Mouse (Mus musculus) intestine, embryonic 16.5 days (tissue): ENCODE results near the gene Spdye4a. TPM values are rescaled to one million over a fixed set of nuclear protein-coding genes. Genes with fewer than 3 reads are reported as not detected.

ENCODE experiments used
- ATAC-seq: fragments of 200-750 bp; cut with Nextera tagmentation; 2 replicates; pipeline ENCODE4 v1.8.0; 2017; ENCODE audit warnings: moderate TSS enrichment, moderate library complexity
- H3K27ac ChIP-seq: fragments of 300-500 bp; sonication (generic); 2 replicates; pipeline ENCODE4 v1.5.1; 2014; ENCODE audit warnings: mild to moderate bottlenecking, low read length
- H3K27me3 ChIP-seq: fragments of 300-500 bp; sonication (generic); replicated peaks from 2 replicates; pipeline ENCODE4 v1.6.1; 2014; ENCODE audit warnings: low read length, control low read depth, mixed read lengths; ENCODE audit not compliant: control insufficient read depth, insufficient read depth
- H3K36me3 ChIP-seq: fragments of 300-500 bp; sonication (generic); 2 replicates; pipeline ENCODE4 v1.6.1; 2014; ENCODE audit warnings: low read length, control low read depth; ENCODE audit not compliant: control insufficient read depth, insufficient read depth
- H3K4me1 ChIP-seq: fragments of 300-500 bp; sonication (generic); 2 replicates; pipeline ENCODE4 v1.6.1; 2014; ENCODE audit warnings: low read length, control low read depth, mixed read lengths; ENCODE audit not compliant: control insufficient read depth, insufficient read depth
- H3K4me2 ChIP-seq: fragments of 300-500 bp; sonication (generic); 2 replicates; pipeline ENCODE4 v1.6.1; 2014; ENCODE audit warnings: low read depth, low read length, control low read depth
- H3K4me3 ChIP-seq: fragments of 300-500 bp; sonication (generic); 2 replicates; pipeline ENCODE4 v1.5.1; 2014; ENCODE audit warnings: mild to moderate bottlenecking, low read length
- H3K9ac ChIP-seq: fragments of 300-500 bp; sonication (generic); 2 replicates; pipeline ENCODE4 v1.6.1; 2014; ENCODE audit warnings: low read depth, low read length
- H3K9me3 ChIP-seq: fragments of 300-500 bp; sonication (generic); 2 replicates; pipeline ENCODE4 v1.6.1; 2016; ENCODE audit warnings: low read length, control low read depth; ENCODE audit not compliant: control insufficient read depth
- WGBS: fragments of 180-500 bp; shearing (Covaris S2); extraction: QIAGEN DNeasy Blood & Tissue Kit; methylation state at CpG from one replicate; pipeline ENCODE4 v1.1.7; 2014; 5-methylcytosine and 5-hydroxymethylcytosine counted together
- polyA plus RNA-seq: library from polyadenylated mRNA; unstranded; fragments of >200 nt; fragmentation: Nextera tagmentation; extraction: Ambion mirVana; gene quantifications from 2 replicates; pipeline ENCODE4 v1.2.1, GENCODE M21; 2015

Gene Spdye4a
- polyA plus RNA-seq, 1 experiment from 2014 or later, result not detected

GRCm38 (mm10) chr5:143265409-143265808 lies 38.7 kb upstream of the Spdye4a start:
- Histone ChIP-seq H3K27me3 (no peaks in the 10 kb centered on the region), H3K9me3 (no peaks in the 10 kb centered on the region), H3K4me1 (peaks cover 4% of the 10 kb centered on the region), H3K36me3 (0 out of 2 replicates have a peak, but pooled peaks cover 10% of the 10 kb centered on the region), H3K4me2 (no peak overlapping the region), H3K4me3 (no peak overlapping the region), H3K9ac (no peak overlapping the region), H3K27ac (no peak overlapping the region)
- ATAC-seq, result no peak
- 63% methylated on average over 1 of the region's 1 CpGs for WGBS

GRCm38 (mm10) chr5:143264689-143265088 lies 38.0 kb upstream of the Spdye4a start:
- Histone ChIP-seq H3K4me1 (0 out of 2 replicates have a peak, but pooled peaks cover 2% of the 10 kb centered on the region), H3K9me3 (no peaks in the 10 kb centered on the region), H3K4me2 (no peak overlapping the region), H3K36me3 (0 out of 2 replicates have a peak, but pooled peaks cover 10% of the 10 kb centered on the region), H3K27me3 (no peaks in the 10 kb centered on the region), H3K27ac (no peak overlapping the region), H3K4me3 (no peak overlapping the region), H3K9ac (no peak overlapping the region)
- ATAC-seq, result no peak
- 95% methylated on average over 10 of the region's 10 CpGs for WGBS

- WGBS, result 91% methylated on average over 8 of the region's 8 CpGs
- Histone ChIP-seq H3K9ac (no peak overlapping the region), H3K27ac (no peak overlapping the region), H3K9me3 (no peaks in the 10 kb centered on the region), H3K4me3 (no peak overlapping the region), H3K4me2 (no peak overlapping the region), H3K36me3 (0 out of 2 replicates have a peak, but pooled peaks cover 10% of the 10 kb centered on the region), H3K27me3 (peaks cover 1% of the 10 kb centered on the region; the same call in 1 of the 2 replicates), H3K4me1 (no peaks in the 10 kb centered on the region)
- no peak for ATAC-seq
These were observed 34.9 kb upstream of the Spdye4a start for GRCm38 (mm10) chr5:143261636-143262035.

GRCm38 (mm10) chr5:143255802-143256201 lies 29.1 kb upstream of the Spdye4a start:
- Histone ChIP-seq H3K4me3 (no peak overlapping the region), H3K4me2 (no peak overlapping the region), H3K27me3 (peaks cover 50% of the 10 kb centered on the region), H3K9me3 (peaks cover 4% of the 10 kb centered on the region), H3K27ac (no peak overlapping the region), H3K36me3 (peaks cover 11% of the 10 kb centered on the region), H3K4me1 (peaks cover 14% of the 10 kb centered on the region), H3K9ac (no peak overlapping the region)
- no peak for ATAC-seq
- 93% methylated on average over 5 of the region's 5 CpGs for WGBS

GRCm38 (mm10) chr5:143255131-143255519 lies 28.4 kb upstream of the Spdye4a start:
- Histone ChIP-seq H3K36me3 (peaks cover 11% of the 10 kb centered on the region), H3K27me3 (peaks cover 50% of the 10 kb centered on the region), H3K27ac (no peak overlapping the region), H3K4me1 (peaks cover 14% of the 10 kb centered on the region), H3K4me2 (no peak overlapping the region), H3K9ac (no peak overlapping the region), H3K4me3 (no peak overlapping the region), H3K9me3 (peaks cover 4% of the 10 kb centered on the region)
- no peak for ATAC-seq
- WGBS, result 51% methylated on average over 24 of the region's 24 CpGs

GRCm38 (mm10) chr5:143254487-143255130 lies 27.9 kb upstream of the Spdye4a start:
- 0 out of 2 replicates have a peak overlapping the region, but pooled peaks have one; percentile 65 for H3K4me2 ChIP-seq
- peaks cover 11% of the 10 kb centered on the region for H3K36me3 ChIP-seq
- no peak overlapping the region for H3K4me3 ChIP-seq
- H3K9me3 ChIP-seq, result peaks cover 4% of the 10 kb centered on the region
- H3K9ac ChIP-seq, result no peak overlapping the region
- H3K27me3 ChIP-seq, result peaks cover 50% of the 10 kb centered on the region
- WGBS, result 48% methylated on average over 66 of the region's 66 CpGs
- H3K4me1 ChIP-seq, result peaks cover 14% of the 10 kb centered on the region
- ATAC-seq, result no peak
- no peak overlapping the region for H3K27ac ChIP-seq

GRCm38 (mm10) chr5:143253881-143254486 lies 27.3 kb upstream of the Spdye4a start:
- Histone ChIP-seq H3K27me3 (peaks cover 50% of the 10 kb centered on the region), H3K4me1 (peaks cover 14% of the 10 kb centered on the region), H3K4me3 (peak overlapping the region; percentile 40), H3K27ac (no peak overlapping the region), H3K9ac (no peak overlapping the region), H3K4me2 (peak overlapping the region; percentile 65), H3K36me3 (peaks cover 11% of the 10 kb centered on the region), H3K9me3 (peaks cover 4% of the 10 kb centered on the region)
- whole genome bisulfite sequencing, result 11% methylated on average over 81 of the region's 81 CpGs
- ATAC-seq, result peak; percentile 19; the same call in 1 of the 2 replicates

- H3K27ac ChIP-seq, result no peak overlapping the region
- H3K27me3 ChIP-seq, result peaks cover 50% of the 10 kb centered on the region
- ATAC-seq, result peak; percentile 35; the same call in 1 of the 2 replicates
- H3K4me1 ChIP-seq, result peaks cover 14% of the 10 kb centered on the region
- peak overlapping the region; percentile 40 for H3K4me3 ChIP-seq
- peak overlapping the region; percentile 19; the same call in 1 of the 2 replicates for H3K9ac ChIP-seq
- H3K36me3 ChIP-seq, result peaks cover 11% of the 10 kb centered on the region
- H3K4me2 ChIP-seq, result peak overlapping the region; percentile 65
- H3K9me3 ChIP-seq, result peaks cover 4% of the 10 kb centered on the region
- 4% methylated on average over 90 of the region's 103 CpGs for WGBS
These were observed 26.6 kb upstream of the Spdye4a start for GRCm38 (mm10) chr5:143253186-143253880.

- no peak overlapping the region for H3K4me3 ChIP-seq
- H3K36me3 ChIP-seq, result peaks cover 11% of the 10 kb centered on the region
- H3K27me3 ChIP-seq, result peaks cover 50% of the 10 kb centered on the region
- 51% methylated on average over 18 of the region's 18 CpGs for WGBS
- peaks cover 4% of the 10 kb centered on the region for H3K9me3 ChIP-seq
- H3K4me2 ChIP-seq, result no peak overlapping the region
- H3K9ac ChIP-seq, result no peak overlapping the region
- H3K4me1 ChIP-seq, result peaks cover 14% of the 10 kb centered on the region
- H3K27ac ChIP-seq, result no peak overlapping the region
- no peak for ATAC-seq
These were observed 26.1 kb upstream of the Spdye4a start for GRCm38 (mm10) chr5:143252791-143253185.
